Mouse (Mus musculus): ENCODE measurements at regions not wholly inside any gene's neighbourhood (a gene's known extent, or its start where the extent isn't known, plus 50 kb on each side); places are given as distances from the start of the nearest gene placed in this dataset.

DNA sequence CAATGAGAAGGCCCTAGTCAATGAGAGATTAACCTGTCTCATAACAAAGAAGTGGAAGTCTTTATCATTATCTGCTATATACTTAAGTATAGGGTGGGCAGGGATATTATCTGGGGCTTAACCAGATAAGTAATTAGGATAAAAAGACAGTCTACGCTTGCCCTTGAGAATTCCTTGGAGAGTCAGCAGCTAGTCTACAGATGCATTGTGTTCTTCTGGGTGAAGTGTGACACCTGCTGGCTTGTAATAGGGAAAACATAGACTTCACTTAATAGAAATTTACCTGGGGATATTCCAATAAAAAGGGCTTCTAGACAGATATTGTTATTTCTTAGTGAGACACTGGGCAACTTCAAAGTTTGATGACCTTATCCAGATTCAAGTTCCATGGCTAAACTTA, 361.0 kb downstream of the Tmem135 start:
- H3K4me1 ChIP-seq (ENCODE audit: control insufficient read depth, insufficient read depth, low read length) = 0 out of 2 replicates have a peak, but pooled peaks cover 2% of the 10 kb centered on the region
- WGBS = 62% methylated on average over 1 of the region's 1 CpGs
- ATAC-seq (no peak), DNase-seq (ENCODE audit: low spot score) (peak; percentile 42)
- no peak overlapping the region for H3K4me3 ChIP-seq (ENCODE audit: low read depth, low read length)
- no peak overlapping the region for H3K9ac ChIP-seq (ENCODE audit: low read length)
- no peaks in the 10 kb centered on the region for H3K9me3 ChIP-seq (replicated peaks; ENCODE audit: control insufficient read depth, low read length)
- H3K4me2 ChIP-seq (ENCODE audit: low read length) = no peak overlapping the region
- H3K27ac ChIP-seq (ENCODE audit: low read depth, low read length) = no peak overlapping the region
- H3K36me3 ChIP-seq (ENCODE audit: control insufficient read depth, insufficient read depth, low read length) = no peaks in the 10 kb centered on the region
- no peaks in the 10 kb centered on the region for H3K27me3 ChIP-seq (replicated peaks; ENCODE audit: control insufficient read depth, insufficient read depth, low read length)

GRCm38 (mm10) chr7:89041287-89041686, 362.7 kb downstream of the Tmem135 start:
- no peak for ATAC-seq
- no peaks in the 10 kb centered on the region for H3K27me3 ChIP-seq (replicated peaks; ENCODE audit: control insufficient read depth, insufficient read depth, low read length)
- H3K27ac ChIP-seq (ENCODE audit: low read depth, low read length) = no peak overlapping the region
- no peak for DNase-seq (ENCODE audit: low spot score)
- no peak overlapping the region for H3K4me3 ChIP-seq (ENCODE audit: low read depth, low read length)
- H3K9me3 ChIP-seq (replicated peaks; ENCODE audit: control insufficient read depth, low read length) = no peaks in the 10 kb centered on the region
- no peaks in the 10 kb centered on the region for H3K4me1 ChIP-seq (ENCODE audit: control insufficient read depth, insufficient read depth, low read length)
- no peak overlapping the region for H3K4me2 ChIP-seq (ENCODE audit: low read length)
- H3K36me3 ChIP-seq (ENCODE audit: control insufficient read depth, insufficient read depth, low read length) = no peaks in the 10 kb centered on the region
- H3K9ac ChIP-seq (ENCODE audit: low read length) = no peak overlapping the region
- 86% methylated on average over 5 of the region's 5 CpGs for WGBS

DNA sequence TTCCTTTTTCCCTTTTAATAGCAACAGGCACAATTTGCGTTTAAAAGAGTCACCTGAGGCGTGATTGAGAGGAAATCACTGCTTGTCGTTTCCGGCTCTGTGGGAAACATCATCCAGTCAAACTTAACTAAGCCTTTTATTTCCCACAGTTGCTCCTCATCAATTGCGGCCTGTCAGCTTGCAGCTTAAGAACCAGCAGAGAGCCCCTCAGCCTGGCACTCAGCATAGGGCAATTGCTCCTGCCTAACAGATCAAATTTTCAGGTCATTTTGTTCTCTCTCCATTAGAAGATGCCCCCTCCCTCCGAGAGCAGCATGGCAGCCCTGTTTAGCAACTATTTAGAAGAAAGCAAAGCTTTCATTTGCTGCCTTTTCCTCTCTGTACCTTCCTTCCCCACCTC, 363.9 kb downstream of the Tmem135 start:
- ATAC-seq (no peak; the same call in 1 of the 2 replicates), DNase-seq (ENCODE audit: low spot score) (peak; percentile 54)
- H3K4me2 ChIP-seq (ENCODE audit: low read length) = no peak overlapping the region
- no peak overlapping the region for H3K9ac ChIP-seq (ENCODE audit: low read length)
- no peak overlapping the region for H3K4me3 ChIP-seq (ENCODE audit: low read depth, low read length)
- H3K9me3 ChIP-seq (replicated peaks; ENCODE audit: control insufficient read depth, low read length) = no peaks in the 10 kb centered on the region
- H3K36me3 ChIP-seq (ENCODE audit: control insufficient read depth, insufficient read depth, low read length) = no peaks in the 10 kb centered on the region
- WGBS = 13% methylated on average over 6 of the region's 6 CpGs
- no peaks in the 10 kb centered on the region for H3K4me1 ChIP-seq (ENCODE audit: control insufficient read depth, insufficient read depth, low read length)
- H3K27ac ChIP-seq (ENCODE audit: low read depth, low read length) = no peak overlapping the region
- no peaks in the 10 kb centered on the region for H3K27me3 ChIP-seq (replicated peaks; ENCODE audit: control insufficient read depth, insufficient read depth, low read length)

DNA sequence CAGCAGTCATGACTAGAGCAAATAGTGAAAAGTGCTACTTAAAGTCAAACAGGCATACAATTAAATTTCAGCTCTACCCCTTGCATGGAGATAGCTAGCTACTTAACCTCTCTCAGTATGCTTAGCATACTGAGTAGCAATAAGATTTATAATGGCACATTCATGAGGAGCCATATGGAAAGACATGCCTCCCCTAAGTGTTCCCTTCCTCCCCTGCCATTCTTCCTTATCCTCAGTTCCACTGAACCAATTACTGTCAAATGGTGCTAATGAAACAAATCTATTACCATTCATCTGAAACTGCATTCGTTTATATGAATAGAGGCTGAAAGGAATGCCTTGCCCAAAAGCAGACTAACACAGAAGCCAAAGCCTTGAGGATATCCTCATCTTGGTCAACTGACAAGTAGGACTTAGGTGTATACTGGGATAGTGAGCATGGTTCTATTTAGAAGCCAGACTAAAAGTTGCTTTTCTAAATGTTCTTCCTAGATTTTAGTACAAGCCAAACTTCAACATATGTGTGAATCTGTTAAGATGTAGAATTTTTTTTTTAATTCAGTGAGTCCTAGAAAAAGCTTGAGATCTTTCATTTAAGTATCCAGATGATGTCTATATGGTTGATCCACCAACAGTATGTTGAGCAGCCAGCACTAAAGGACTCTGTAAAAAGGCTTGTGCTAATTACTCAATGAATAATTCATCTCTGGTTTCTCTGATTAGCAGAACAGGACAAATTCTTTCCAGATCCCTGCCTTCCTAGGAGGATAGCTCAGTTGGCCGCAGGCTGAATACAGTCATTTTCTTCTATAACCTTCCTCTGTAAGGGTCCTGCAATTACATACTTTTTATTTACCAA, 368.7 kb downstream of the Tmem135 start:
- H3K27ac ChIP-seq (ENCODE audit: low read depth, low read length) = no peak overlapping the region
- H3K36me3 ChIP-seq (ENCODE audit: control insufficient read depth, insufficient read depth, low read length) = no peaks in the 10 kb centered on the region
- no peaks in the 10 kb centered on the region for H3K9me3 ChIP-seq (replicated peaks; ENCODE audit: control insufficient read depth, low read length)
- ATAC-seq (peak; percentile 94), DNase-seq (ENCODE audit: low spot score) (peak; percentile 72)
- 15% methylated on average over 2 of the region's 2 CpGs for WGBS
- H3K4me1 ChIP-seq (ENCODE audit: control insufficient read depth, insufficient read depth, low read length) = no peaks in the 10 kb centered on the region
- no peaks in the 10 kb centered on the region for H3K27me3 ChIP-seq (replicated peaks; ENCODE audit: control insufficient read depth, insufficient read depth, low read length)
- H3K4me3 ChIP-seq (ENCODE audit: low read depth, low read length) = no peak overlapping the region
- H3K9ac ChIP-seq (ENCODE audit: low read length) = no peak overlapping the region
- no peak overlapping the region for H3K4me2 ChIP-seq (ENCODE audit: low read length)

DNA sequence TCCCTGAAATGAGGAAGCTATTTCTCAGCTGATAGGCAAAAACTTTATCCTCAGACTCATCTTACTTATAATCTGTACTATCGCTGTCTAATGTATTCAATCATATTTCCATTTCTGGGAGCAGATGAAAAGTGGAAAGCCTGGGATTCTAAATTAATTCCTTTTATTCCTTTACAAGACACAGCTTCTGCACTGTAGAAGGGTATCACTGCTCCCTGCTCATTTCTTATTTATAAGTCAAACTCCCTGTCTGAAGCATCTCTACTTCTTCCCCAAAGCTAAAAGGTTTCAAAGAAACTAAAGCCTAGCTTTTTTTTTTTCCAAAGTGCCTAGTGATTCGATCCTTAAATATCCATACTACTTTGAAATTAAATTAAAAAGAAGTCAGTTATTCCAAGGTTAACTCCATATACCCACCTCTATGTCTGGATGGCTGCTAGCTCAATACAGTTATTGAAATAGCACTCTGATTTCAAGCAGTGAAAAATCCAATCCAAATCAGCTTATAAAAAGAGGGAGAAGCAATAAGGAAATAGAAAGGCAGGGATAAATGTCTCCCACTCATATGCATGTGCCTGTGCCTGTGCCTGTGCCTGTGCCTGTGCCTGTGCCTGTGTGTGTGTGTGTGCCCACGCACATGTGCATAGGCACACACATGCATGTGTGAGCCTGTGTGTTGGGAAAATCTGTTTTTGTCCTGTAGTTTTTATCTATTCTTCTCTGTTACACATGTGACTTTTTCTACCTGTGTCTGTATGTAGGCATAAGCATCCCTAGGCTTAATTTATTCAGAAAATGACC, 380.6 kb downstream of the Tmem135 start:
- H3K9ac ChIP-seq (ENCODE audit: low read length) = no peak overlapping the region
- no peak overlapping the region for H3K27ac ChIP-seq (ENCODE audit: low read depth, low read length)
- H3K27me3 ChIP-seq (replicated peaks; ENCODE audit: control insufficient read depth, insufficient read depth, low read length) = no peaks in the 10 kb centered on the region
- ATAC-seq (no peak), DNase-seq (ENCODE audit: low spot score) (no peak)
- no peaks in the 10 kb centered on the region for H3K36me3 ChIP-seq (ENCODE audit: control insufficient read depth, insufficient read depth, low read length)
- H3K4me3 ChIP-seq (ENCODE audit: low read depth, low read length) = no peak overlapping the region
- WGBS = 92% methylated on average over 3 of the region's 3 CpGs
- H3K9me3 ChIP-seq (replicated peaks; ENCODE audit: control insufficient read depth, low read length) = no peaks in the 10 kb centered on the region
- H3K4me1 ChIP-seq (ENCODE audit: control insufficient read depth, insufficient read depth, low read length) = no peaks in the 10 kb centered on the region
- no peak overlapping the region for H3K4me2 ChIP-seq (ENCODE audit: low read length)

DNA sequence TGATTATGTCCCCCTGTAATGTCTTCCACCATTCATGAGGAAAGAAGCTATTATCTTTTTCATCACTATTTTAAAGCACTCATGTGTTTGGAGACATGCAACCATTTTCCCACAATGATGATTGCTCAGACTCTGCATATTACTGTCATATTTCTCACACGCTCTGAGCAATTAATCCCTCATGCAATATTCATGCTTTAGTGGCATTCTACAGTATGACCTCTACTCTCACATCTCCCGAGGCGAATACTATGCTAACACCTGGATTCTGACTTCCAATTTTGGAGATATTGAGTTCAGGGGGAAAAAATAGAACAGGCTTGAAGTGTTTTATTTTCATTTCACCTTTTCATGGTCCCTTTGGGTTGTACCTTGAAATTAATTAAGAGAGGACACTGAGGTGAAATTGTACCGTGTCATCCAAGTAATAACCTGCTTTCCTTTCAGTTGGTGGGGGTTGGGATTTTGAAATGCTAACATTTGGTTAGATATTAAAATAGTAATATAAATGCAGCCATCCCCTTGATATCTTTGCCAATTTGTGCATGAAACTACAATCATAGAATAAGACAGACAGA, 405.1 kb downstream of the Tmem135 start:
- ATAC-seq (no peak), DNase-seq (ENCODE audit: low spot score) (no peak)
- Histone ChIP-seq H3K4me3 (ENCODE audit: low read depth, low read length) (no peak overlapping the region), H3K4me2 (ENCODE audit: low read length) (no peak overlapping the region), H3K27ac (ENCODE audit: low read depth, low read length) (no peak overlapping the region), H3K9me3 (replicated peaks; ENCODE audit: control insufficient read depth, low read length) (no peaks in the 10 kb centered on the region), H3K36me3 (ENCODE audit: control insufficient read depth, insufficient read depth, low read length) (no peaks in the 10 kb centered on the region), H3K4me1 (ENCODE audit: control insufficient read depth, insufficient read depth, low read length) (no peaks in the 10 kb centered on the region), H3K27me3 (replicated peaks; ENCODE audit: control insufficient read depth, insufficient read depth, low read length) (no peaks in the 10 kb centered on the region), H3K9ac (ENCODE audit: low read length) (no peak overlapping the region)
- 89% methylated on average over 4 of the region's 4 CpGs for WGBS

GRCm38 (mm10) chr7:88997815-88998477, 406.1 kb downstream of the Tmem135 start:
- Histone ChIP-seq H3K4me2 (ENCODE audit: low read length) (no peak overlapping the region), H3K4me1 (ENCODE audit: control insufficient read depth, insufficient read depth, low read length) (no peaks in the 10 kb centered on the region), H3K36me3 (ENCODE audit: control insufficient read depth, insufficient read depth, low read length) (no peaks in the 10 kb centered on the region), H3K9me3 (replicated peaks; ENCODE audit: control insufficient read depth, low read length) (no peaks in the 10 kb centered on the region), H3K27ac (ENCODE audit: low read depth, low read length) (no peak overlapping the region), H3K27me3 (replicated peaks; ENCODE audit: control insufficient read depth, insufficient read depth, low read length) (no peaks in the 10 kb centered on the region), H3K4me3 (ENCODE audit: low read depth, low read length) (no peak overlapping the region), H3K9ac (ENCODE audit: low read length) (no peak overlapping the region)
- ATAC-seq = no peak
- WGBS = 87% methylated on average over 3 of the region's 3 CpGs
- DNase-seq (ENCODE audit: low spot score) = no peak

GRCm38 (mm10) chr7:88974436-88974835, 429.6 kb downstream of the Tmem135 start:
- Histone ChIP-seq H3K36me3 (ENCODE audit: control insufficient read depth, insufficient read depth, low read length) (no peaks in the 10 kb centered on the region), H3K4me2 (ENCODE audit: low read length) (no peak overlapping the region), H3K4me1 (ENCODE audit: control insufficient read depth, insufficient read depth, low read length) (no peaks in the 10 kb centered on the region), H3K27ac (ENCODE audit: low read depth, low read length) (no peak overlapping the region), H3K4me3 (ENCODE audit: low read depth, low read length) (no peak overlapping the region), H3K27me3 (replicated peaks; ENCODE audit: control insufficient read depth, insufficient read depth, low read length) (no peaks in the 10 kb centered on the region), H3K9me3 (replicated peaks; ENCODE audit: control insufficient read depth, low read length) (no peaks in the 10 kb centered on the region), H3K9ac (ENCODE audit: low read length) (no peak overlapping the region)
- 87% methylated on average over 4 of the region's 4 CpGs for WGBS
- no peak for DNase-seq (ENCODE audit: low spot score)
- ATAC-seq = no peak
